In the genomic region with DNA sequence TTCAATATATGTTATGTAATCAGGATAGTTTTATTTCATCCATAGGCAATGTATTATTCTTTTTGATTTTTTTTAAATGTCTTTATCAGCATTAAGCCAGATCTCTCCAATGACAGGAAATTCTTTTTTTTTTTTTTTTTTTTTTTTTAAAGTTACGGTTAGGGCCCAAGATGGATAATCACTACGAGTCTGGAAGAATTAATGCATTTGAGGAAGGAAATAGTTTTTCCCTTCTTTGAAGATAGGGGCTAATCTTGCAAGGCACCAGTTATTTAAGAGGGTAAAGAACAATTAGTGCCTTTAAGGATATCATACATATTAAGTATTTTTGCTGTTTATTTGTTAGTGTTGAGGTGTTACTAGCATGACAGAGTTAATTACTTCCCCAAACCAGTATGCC, we compare ENCODE assay signal across 18 mouse cellular contexts.
"Had no signal": no experiment of that assay in that cellular context is flagged by ENCODE, and none has a peak within 500 bp of the region (broad histone marks: within the 10 kb centered on the region; RNA-seq: fewer than 3 reads in every experiment).

No protein-coding gene starts in this region.

- ATAC-seq: liver, embryonic 12.5 days had no signal

- H3K27ac ChIP-seq: limb, embryonic 12.5 days; limb, embryonic 15.5 days; liver, embryonic 15.5 days had no signal

- H3K4me1 ChIP-seq: limb, embryonic 15.5 days had no signal

- H3K4me2 ChIP-seq: kidney, embryonic 15.5 days; limb, embryonic 12.5 days; limb, embryonic 15.5 days; liver, embryonic 12.5 days; liver, embryonic 15.5 days; midbrain, embryonic 11.5 days had no signal

- H3K4me3 ChIP-seq: kidney, embryonic 15.5 days; limb, embryonic 12.5 days; limb, embryonic 15.5 days; liver, embryonic 12.5 days; liver, embryonic 15.5 days had no signal

- H3K36me3 ChIP-seq: kidney, embryonic 15.5 days; limb, embryonic 12.5 days; limb, embryonic 15.5 days; liver, embryonic 12.5 days; liver, embryonic 15.5 days had no signal

- H3K27me3 ChIP-seq: kidney, embryonic 15.5 days; liver, embryonic 12.5 days; liver, embryonic 15.5 days had no signal

- H3K9ac ChIP-seq: kidney, embryonic 15.5 days; limb, embryonic 12.5 days; limb, embryonic 15.5 days; liver, embryonic 12.5 days; liver, embryonic 15.5 days had no signal

- DNase-seq: kidney, adult 11 months; kidney, adult 8-10 months; kidney, postnatal 10 days; kidney, postnatal 36 days; left cerebral cortex, postnatal 4 days; lung, adult 2 months; lung, postnatal 10 days; lung, postnatal 36 days; midbrain, embryonic 14.5 days; right cerebral cortex, postnatal 14 days; spleen, adult 18-20 months; thymus, postnatal 25 days had no signal

- H3K9me3 ChIP-seq: kidney, embryonic 15.5 days; limb, embryonic 12.5 days; limb, embryonic 15.5 days; liver, embryonic 12.5 days; liver, embryonic 15.5 days had no signal
